Mouse (Mus musculus): ENCODE measurements at regions not wholly inside any gene's neighbourhood (a gene's known extent, or its start where the extent isn't known, plus 50 kb on each side); places are given as distances from the start of the nearest gene placed in this dataset.
A peak's percentile ranks its signal among the peaks of the same experiment; 100 is the strongest.

GRCm38 (mm10) chr11:31769804-31770654 lies 98.3 kb upstream of the Bod1 start:
- Histone ChIP-seq H3K4me3 (ENCODE audit: low read depth, low read length) (no peak overlapping the region), H3K27me3 (replicated peaks; ENCODE audit: control insufficient read depth, insufficient read depth, low read length) (no peaks in the 10 kb centered on the region), H3K4me2 (ENCODE audit: low read depth, low read length) (no peak overlapping the region), H3K9me3 (ENCODE audit: control insufficient read depth, low read length) (no peaks in the 10 kb centered on the region), H3K4me1 (ENCODE audit: control insufficient read depth, insufficient read depth, low read length) (no peaks in the 10 kb centered on the region; the same call in 1 of the 2 replicates), H3K27ac (replicated peaks; ENCODE audit: low read depth, low read length) (no peak overlapping the region), H3K36me3 (ENCODE audit: control insufficient read depth, insufficient read depth, low read length) (no peaks in the 10 kb centered on the region), H3K9ac (ENCODE audit: low read depth, low read length) (no peak overlapping the region)
- 79% methylated on average over 4 of the region's 4 CpGs for WGBS
- DNase-seq (ENCODE audit: low spot score) (peak; percentile 31), ATAC-seq (ENCODE audit: low read depth) (no peak)

DNA sequence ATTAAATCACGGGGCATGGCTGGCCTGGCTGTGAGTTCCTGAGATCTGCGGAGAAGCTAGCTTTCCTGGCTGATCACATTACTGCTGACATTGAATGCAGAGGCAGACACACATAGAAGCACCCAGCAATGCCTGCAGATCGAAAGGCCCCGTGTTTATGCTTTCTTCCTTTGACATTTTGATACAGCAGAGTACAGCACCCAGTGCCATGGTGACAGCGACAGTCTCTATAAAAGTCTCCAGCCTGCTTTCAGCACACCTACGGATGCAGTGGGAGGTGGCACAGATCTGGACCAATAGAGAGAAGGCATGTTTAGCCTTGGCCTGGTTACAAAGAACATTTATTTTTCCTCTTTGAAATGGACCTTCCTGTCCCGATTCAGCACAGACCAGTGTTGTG lies 99.2 kb upstream of the Bod1 start:
- no peak for DNase-seq (ENCODE audit: low spot score)
- 66% methylated on average over 7 of the region's 7 CpGs for WGBS
- Histone ChIP-seq H3K4me1 (ENCODE audit: control insufficient read depth, insufficient read depth, low read length) (no peaks in the 10 kb centered on the region; the same call in 1 of the 2 replicates), H3K4me2 (ENCODE audit: low read depth, low read length) (no peak overlapping the region), H3K9me3 (ENCODE audit: control insufficient read depth, low read length) (no peaks in the 10 kb centered on the region), H3K36me3 (ENCODE audit: control insufficient read depth, insufficient read depth, low read length) (no peaks in the 10 kb centered on the region), H3K9ac (ENCODE audit: low read depth, low read length) (no peak overlapping the region), H3K27ac (replicated peaks; ENCODE audit: low read depth, low read length) (no peak overlapping the region), H3K27me3 (replicated peaks; ENCODE audit: control insufficient read depth, insufficient read depth, low read length) (no peaks in the 10 kb centered on the region), H3K4me3 (ENCODE audit: low read depth, low read length) (no peak overlapping the region)
- ATAC-seq (ENCODE audit: low read depth) = no peak

DNA sequence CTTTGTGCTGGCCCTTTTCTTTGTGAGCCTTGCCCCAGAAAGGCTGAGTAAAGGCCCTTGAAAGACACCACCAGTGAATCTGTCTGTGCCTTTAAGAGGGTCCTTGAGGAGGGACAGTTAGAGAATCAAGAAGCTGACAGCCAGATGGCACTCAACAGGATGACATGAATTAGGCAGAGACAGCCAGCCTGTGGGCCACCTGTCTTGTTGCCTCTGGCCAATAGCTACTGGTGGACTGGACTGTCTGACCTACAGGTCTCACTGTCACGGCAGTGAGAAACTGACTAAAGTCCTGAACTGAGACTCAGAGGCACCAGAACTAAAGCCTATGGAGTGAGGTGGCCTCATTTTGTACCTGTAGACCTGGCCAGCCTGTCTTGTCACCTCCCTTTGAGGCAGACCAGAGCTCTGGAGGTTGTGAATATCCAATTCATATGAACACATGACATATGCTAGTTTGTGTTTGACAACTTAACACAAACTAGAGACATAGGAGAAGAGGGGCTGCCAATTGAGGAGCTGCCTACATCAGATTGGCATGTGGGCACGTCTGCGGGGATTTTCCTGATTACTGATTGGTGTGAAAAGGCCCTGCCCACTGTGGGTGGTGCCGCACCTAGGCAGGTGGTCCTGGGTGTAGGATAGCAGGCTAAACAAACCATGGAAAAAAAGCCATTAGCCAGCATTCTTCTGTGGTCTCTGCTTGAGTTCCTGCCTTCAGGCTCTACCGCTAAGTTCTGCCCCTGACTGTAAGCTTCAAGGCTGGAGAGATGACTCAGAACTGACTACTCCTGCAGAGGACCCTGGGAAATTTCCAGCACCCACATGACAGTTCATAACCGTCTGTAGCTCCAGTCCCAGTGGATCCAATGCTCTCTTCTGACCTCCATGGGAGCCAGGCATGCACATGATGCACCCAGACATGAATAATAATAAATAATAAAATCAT lies 100.1 kb upstream of the Bod1 start:
- no peak overlapping the region for H3K9ac ChIP-seq (ENCODE audit: low read depth, low read length)
- 77% methylated on average over 6 of the region's 6 CpGs for WGBS
- H3K27ac ChIP-seq (replicated peaks; ENCODE audit: low read depth, low read length) = no peak overlapping the region
- no peak overlapping the region for H3K4me2 ChIP-seq (ENCODE audit: low read depth, low read length)
- no peaks in the 10 kb centered on the region for H3K36me3 ChIP-seq (ENCODE audit: control insufficient read depth, insufficient read depth, low read length)
- no peak overlapping the region for H3K4me3 ChIP-seq (ENCODE audit: low read depth, low read length)
- H3K27me3 ChIP-seq (replicated peaks; ENCODE audit: control insufficient read depth, insufficient read depth, low read length) = no peaks in the 10 kb centered on the region
- H3K4me1 ChIP-seq (ENCODE audit: control insufficient read depth, insufficient read depth, low read length) = no peaks in the 10 kb centered on the region; the same call in 1 of the 2 replicates
- DNase-seq (ENCODE audit: low spot score) (no peak), ATAC-seq (ENCODE audit: low read depth) (no peak; the same call in 1 of the 2 replicates)
- H3K9me3 ChIP-seq (ENCODE audit: control insufficient read depth, low read length) = no peaks in the 10 kb centered on the region

DNA sequence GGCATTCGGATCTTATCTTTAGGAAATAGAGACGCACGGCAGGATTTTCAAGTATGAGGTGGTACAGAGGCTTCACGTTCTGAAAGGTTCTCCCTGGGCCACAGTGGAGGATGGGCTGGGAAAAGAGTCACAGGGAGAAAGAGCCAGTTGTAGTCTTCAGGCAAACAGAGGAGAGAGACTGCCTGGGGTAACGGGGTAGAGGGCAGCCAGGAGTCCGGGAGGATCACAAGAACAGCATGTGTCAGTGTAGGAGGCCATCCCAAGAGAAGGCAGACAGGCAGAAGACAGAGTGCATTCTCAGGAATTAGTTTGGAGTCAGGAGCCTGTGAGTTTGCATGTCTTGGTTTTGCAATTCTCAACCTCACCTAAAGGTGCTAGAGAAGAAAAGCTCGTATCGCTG lies 94.5 kb upstream of the Cpeb4 start:
- H3K36me3 ChIP-seq (ENCODE audit: control insufficient read depth, insufficient read depth, low read length) = no peaks in the 10 kb centered on the region
- H3K9me3 ChIP-seq (ENCODE audit: control insufficient read depth, low read length) = no peaks in the 10 kb centered on the region
- no peaks in the 10 kb centered on the region for H3K4me1 ChIP-seq (ENCODE audit: control insufficient read depth, insufficient read depth, low read length)
- H3K27me3 ChIP-seq (replicated peaks; ENCODE audit: control insufficient read depth, insufficient read depth, low read length) = no peaks in the 10 kb centered on the region
- H3K27ac ChIP-seq (replicated peaks; ENCODE audit: low read depth, low read length) = no peak overlapping the region
- H3K9ac ChIP-seq (ENCODE audit: low read depth, low read length) = no peak overlapping the region
- ATAC-seq (ENCODE audit: low read depth) (no peak), DNase-seq (ENCODE audit: low spot score) (no peak)
- H3K4me2 ChIP-seq (ENCODE audit: low read depth, low read length) = no peak overlapping the region
- WGBS = 71% methylated on average over 8 of the region's 8 CpGs
- no peak overlapping the region for H3K4me3 ChIP-seq (ENCODE audit: low read depth, low read length)

- Histone ChIP-seq H3K9ac (ENCODE audit: low read depth, low read length) (no peak overlapping the region), H3K27ac (replicated peaks; ENCODE audit: low read depth, low read length) (no peak overlapping the region), H3K4me1 (ENCODE audit: control insufficient read depth, insufficient read depth, low read length) (no peaks in the 10 kb centered on the region), H3K9me3 (ENCODE audit: control insufficient read depth, low read length) (no peaks in the 10 kb centered on the region), H3K36me3 (ENCODE audit: control insufficient read depth, insufficient read depth, low read length) (no peaks in the 10 kb centered on the region), H3K4me3 (ENCODE audit: low read depth, low read length) (no peak overlapping the region), H3K4me2 (ENCODE audit: low read depth, low read length) (no peak overlapping the region), H3K27me3 (replicated peaks; ENCODE audit: control insufficient read depth, insufficient read depth, low read length) (no peaks in the 10 kb centered on the region)
- 41% methylated on average over 4 of the region's 4 CpGs for WGBS
- ATAC-seq (ENCODE audit: low read depth) = no peak
- DNase-seq (ENCODE audit: low spot score) = no peak
Observed at GRCm38 (mm10) chr11:31778766-31779165, 93.2 kb upstream of the Cpeb4 start.

DNA sequence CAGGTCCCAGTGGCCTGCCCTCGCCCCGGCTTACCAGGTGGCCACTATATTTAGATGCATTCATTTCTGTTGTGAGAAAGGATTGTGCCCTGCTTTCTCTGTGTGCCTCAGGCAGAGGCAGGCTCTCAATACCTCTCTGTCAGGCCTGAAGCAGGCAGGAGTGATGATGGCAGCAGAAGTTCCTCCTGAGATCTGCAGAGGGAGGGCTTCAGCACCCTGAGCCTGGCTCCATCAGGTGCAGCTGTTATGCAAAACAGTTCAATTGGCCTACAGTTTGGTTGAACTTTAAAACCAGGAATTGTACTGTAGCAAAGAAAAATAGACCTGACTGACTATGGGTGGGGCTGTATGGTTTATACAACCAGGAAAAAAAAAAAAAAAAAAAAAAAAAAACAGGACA lies 92.7 kb upstream of the Cpeb4 start:
- WGBS = 82% methylated on average over 2 of the region's 2 CpGs

GRCm38 (mm10) chr11:31780969-31781368 lies 91.0 kb upstream of the Cpeb4 start:
- DNase-seq (ENCODE audit: low spot score) (no peak), ATAC-seq (ENCODE audit: low read depth) (no peak)
- H3K27me3 ChIP-seq (replicated peaks; ENCODE audit: control insufficient read depth, insufficient read depth, low read length) = no peaks in the 10 kb centered on the region
- no peaks in the 10 kb centered on the region for H3K9me3 ChIP-seq (ENCODE audit: control insufficient read depth, low read length)
- H3K4me1 ChIP-seq (ENCODE audit: control insufficient read depth, insufficient read depth, low read length) = no peaks in the 10 kb centered on the region
- H3K9ac ChIP-seq (ENCODE audit: low read depth, low read length) = no peak overlapping the region
- no peak overlapping the region for H3K4me3 ChIP-seq (ENCODE audit: low read depth, low read length)
- 84% methylated on average over 6 of the region's 6 CpGs for WGBS
- H3K27ac ChIP-seq (replicated peaks; ENCODE audit: low read depth, low read length) = no peak overlapping the region
- H3K36me3 ChIP-seq (ENCODE audit: control insufficient read depth, insufficient read depth, low read length) = no peaks in the 10 kb centered on the region
- no peak overlapping the region for H3K4me2 ChIP-seq (ENCODE audit: low read depth, low read length)

More for the DNA sequence above, 92.7 kb upstream of the Cpeb4 start:
- DNase-seq (ENCODE audit: low spot score) (no peak), ATAC-seq (ENCODE audit: low read depth) (no peak)
- no peak overlapping the region for H3K4me2 ChIP-seq (ENCODE audit: low read depth, low read length)
- no peak overlapping the region for H3K4me3 ChIP-seq (ENCODE audit: low read depth, low read length)
- H3K9ac ChIP-seq (ENCODE audit: low read depth, low read length) = no peak overlapping the region
- H3K27me3 ChIP-seq (replicated peaks; ENCODE audit: control insufficient read depth, insufficient read depth, low read length) = no peaks in the 10 kb centered on the region
- no peaks in the 10 kb centered on the region for H3K4me1 ChIP-seq (ENCODE audit: control insufficient read depth, insufficient read depth, low read length)
- H3K36me3 ChIP-seq (ENCODE audit: control insufficient read depth, insufficient read depth, low read length) = no peaks in the 10 kb centered on the region
- no peak overlapping the region for H3K27ac ChIP-seq (replicated peaks; ENCODE audit: low read depth, low read length)
- H3K9me3 ChIP-seq (ENCODE audit: control insufficient read depth, low read length) = no peaks in the 10 kb centered on the region

- Histone ChIP-seq H3K4me3 (ENCODE audit: low read depth, low read length) (no peak overlapping the region), H3K36me3 (ENCODE audit: control insufficient read depth, insufficient read depth, low read length) (no peaks in the 10 kb centered on the region), H3K9me3 (ENCODE audit: control insufficient read depth, low read length) (no peaks in the 10 kb centered on the region), H3K9ac (ENCODE audit: low read depth, low read length) (no peak overlapping the region), H3K4me1 (ENCODE audit: control insufficient read depth, insufficient read depth, low read length) (no peaks in the 10 kb centered on the region), H3K4me2 (ENCODE audit: low read depth, low read length) (no peak overlapping the region), H3K27ac (replicated peaks; ENCODE audit: low read depth, low read length) (no peak overlapping the region), H3K27me3 (replicated peaks; ENCODE audit: control insufficient read depth, insufficient read depth, low read length) (no peaks in the 10 kb centered on the region)
- ATAC-seq (ENCODE audit: low read depth) (no peak), DNase-seq (ENCODE audit: low spot score) (no peak)
- 80% methylated on average over 6 of the region's 6 CpGs for WGBS
Observed at GRCm38 (mm10) chr11:31781605-31782004, 90.4 kb upstream of the Cpeb4 start.
